Mouse (Mus musculus): ENCODE results near the gene Tarsl2. TPM values are rescaled to one million over a fixed set of nuclear protein-coding genes. Genes with fewer than 3 reads are reported as not detected.

Gene Tarsl2
- 2.1 and 2.7 TPM in 2 replicates for polyA plus RNA-seq (2012; rRNA removed)

- DNase-seq (ENCODE audit: low read depth) = peak; percentile 34
Observed at GRCm38 (mm10) chr7:65644643-65645351, at the start of gene Tarsl2. Gene Tarsl2 (plus strand): TSS chr7:65644898.

GRCm38 (mm10) chr7:65606124-65606523 is 38.6 kb upstream of the Tarsl2 start:
- DNase-seq (ENCODE audit: low read depth) = no peak

- DNase-seq (ENCODE audit: low read depth) = no peak
Observed at GRCm38 (mm10) chr7:65607003-65607402, 37.7 kb upstream of the Tarsl2 start.

GRCm38 (mm10) chr7:65610171-65610570 is 34.5 kb upstream of the Tarsl2 start:
- no peak for DNase-seq (ENCODE audit: low read depth)

GRCm38 (mm10) chr7:65610673-65611072 is 34.0 kb upstream of the Tarsl2 start:
- DNase-seq (ENCODE audit: low read depth) = no peak

- no peak for DNase-seq (ENCODE audit: low read depth)
Observed at GRCm38 (mm10) chr7:65611298-65611697, 33.4 kb upstream of the Tarsl2 start.

GRCm38 (mm10) chr7:65613723-65614122 is 31.0 kb upstream of the Tarsl2 start:
- no peak for DNase-seq (ENCODE audit: low read depth)

- DNase-seq (ENCODE audit: low read depth) = no peak
Observed at GRCm38 (mm10) chr7:65618751-65619150, 25.9 kb upstream of the Tarsl2 start.

- no peak for DNase-seq (ENCODE audit: low read depth)
Observed at GRCm38 (mm10) chr7:65620746-65621145, 24.0 kb upstream of the Tarsl2 start.

GRCm38 (mm10) chr7:65623330-65623729 is 21.4 kb upstream of the Tarsl2 start:
- DNase-seq (ENCODE audit: low read depth) = no peak

- no peak for DNase-seq (ENCODE audit: low read depth)
Observed at GRCm38 (mm10) chr7:65625528-65625927, 19.2 kb upstream of the Tarsl2 start.

- no peak for DNase-seq (ENCODE audit: low read depth)
Observed at GRCm38 (mm10) chr7:65629846-65630245, 14.9 kb upstream of the Tarsl2 start.

- DNase-seq (ENCODE audit: low read depth) = no peak
Observed at GRCm38 (mm10) chr7:65630661-65631060, 14.0 kb upstream of the Tarsl2 start.

- DNase-seq (ENCODE audit: low read depth) = no peak
Observed at GRCm38 (mm10) chr7:65635831-65636230, 8.9 kb upstream of the Tarsl2 start.

- no peak for DNase-seq (ENCODE audit: low read depth)
Observed at GRCm38 (mm10) chr7:65636356-65636880, 8.3 kb upstream of the Tarsl2 start.

- no peak for DNase-seq (ENCODE audit: low read depth)
Observed at GRCm38 (mm10) chr7:65638170-65638770, 6.4 kb upstream of the Tarsl2 start.

- DNase-seq (ENCODE audit: low read depth) = no peak
Observed at GRCm38 (mm10) chr7:65639821-65640382, 4.8 kb upstream of the Tarsl2 start.

GRCm38 (mm10) chr7:65640672-65641071 is 4.0 kb upstream of the Tarsl2 start:
- no peak for DNase-seq (ENCODE audit: low read depth)

GRCm38 (mm10) chr7:65642371-65643304 is 2.1 kb upstream of the Tarsl2 start:
- DNase-seq (ENCODE audit: low read depth) = no peak

GRCm38 (mm10) chr7:65643861-65644421 is 757 bp upstream of the Tarsl2 start:
- DNase-seq (ENCODE audit: low read depth) = no peak

GRCm38 (mm10) chr7:65645996-65646395 is 1.3 kb downstream of the Tarsl2 start:
- no peak for DNase-seq (ENCODE audit: low read depth)
